Mouse (Mus musculus) heart, adult 8-10 months (tissue): ENCODE results near the gene Kif5c. TPM values are rescaled to one million over a fixed set of nuclear protein-coding genes. Genes with fewer than 3 reads are reported as not detected.

Source experiments
- DNase-seq: peaks from one replicate; pipeline ENCODE4 v3.0.0; 2022; ENCODE audit warnings: low spot score
- total RNA-seq, 4 experiments: library from RNA; stranded (reverse); gene quantifications; 2 replicates each; pipeline ENCODE4 v1.2.4; 2022

The Kif5c gene
- total RNA-seq, 4 experiments from 2014 or later = 1.1 to 1.5 (median 1.3) TPM

- DNase-seq = no peak
Observed at GRCm38 (mm10) chr2:49744251-49745093, 125.4 kb downstream of the Kif5c start.

GRCm38 (mm10) chr2:49745094-49745781 is 126.1 kb downstream of the Kif5c start:
- DNase-seq = no peak

GRCm38 (mm10) chr2:49746947-49747346 is 127.8 kb downstream of the Kif5c start:
- DNase-seq = no peak

GRCm38 (mm10) chr2:49747670-49748069 is 128.6 kb downstream of the Kif5c start:
- DNase-seq = no peak

- DNase-seq = no peak
Observed at GRCm38 (mm10) chr2:49748628-49749342, 129.7 kb downstream of the Kif5c start.

GRCm38 (mm10) chr2:49749730-49750576 is 130.9 kb downstream of the Kif5c start:
- no peak for DNase-seq

GRCm38 (mm10) chr2:49751544-49752210 is 132.6 kb downstream of the Kif5c start:
- no peak for DNase-seq

GRCm38 (mm10) chr2:49752211-49752607 is 133.1 kb downstream of the Kif5c start:
- no peak for DNase-seq

- no peak for DNase-seq
Observed at GRCm38 (mm10) chr2:49753062-49753461, 134.0 kb downstream of the Kif5c start.

GRCm38 (mm10) chr2:49755054-49755453 is 136.0 kb downstream of the Kif5c start:
- DNase-seq = no peak

- no peak for DNase-seq
Observed at GRCm38 (mm10) chr2:49757616-49758015, 138.5 kb downstream of the Kif5c start.

- DNase-seq = peak; percentile 38
Observed at GRCm38 (mm10) chr2:49764331-49764946, 145.3 kb downstream of the Kif5c start.

GRCm38 (mm10) chr2:49768916-49769315 is 149.8 kb downstream of the Kif5c start:
- DNase-seq = no peak

GRCm38 (mm10) chr2:49770440-49770839 is 151.3 kb downstream of the Kif5c start:
- DNase-seq = no peak

- no peak for DNase-seq
Observed at GRCm38 (mm10) chr2:49771172-49771571, 152.1 kb downstream of the Kif5c start.

- no peak for DNase-seq
Observed at GRCm38 (mm10) chr2:49773194-49773931, 154.3 kb downstream of the Kif5c start.

- no peak for DNase-seq
Observed at GRCm38 (mm10) chr2:49774180-49774579, 155.1 kb downstream of the Kif5c start.

- no peak for DNase-seq
Observed at GRCm38 (mm10) chr2:49775187-49775586, 156.1 kb downstream of the Kif5c start.

- DNase-seq = no peak
Observed at GRCm38 (mm10) chr2:49775735-49776134, 156.6 kb downstream of the Kif5c start.

- no peak for DNase-seq
Observed at GRCm38 (mm10) chr2:49776407-49776806, 157.3 kb downstream of the Kif5c start.
